Comparison of ENCODE assay signal across 8 mouse cellular contexts in the genomic region with DNA sequence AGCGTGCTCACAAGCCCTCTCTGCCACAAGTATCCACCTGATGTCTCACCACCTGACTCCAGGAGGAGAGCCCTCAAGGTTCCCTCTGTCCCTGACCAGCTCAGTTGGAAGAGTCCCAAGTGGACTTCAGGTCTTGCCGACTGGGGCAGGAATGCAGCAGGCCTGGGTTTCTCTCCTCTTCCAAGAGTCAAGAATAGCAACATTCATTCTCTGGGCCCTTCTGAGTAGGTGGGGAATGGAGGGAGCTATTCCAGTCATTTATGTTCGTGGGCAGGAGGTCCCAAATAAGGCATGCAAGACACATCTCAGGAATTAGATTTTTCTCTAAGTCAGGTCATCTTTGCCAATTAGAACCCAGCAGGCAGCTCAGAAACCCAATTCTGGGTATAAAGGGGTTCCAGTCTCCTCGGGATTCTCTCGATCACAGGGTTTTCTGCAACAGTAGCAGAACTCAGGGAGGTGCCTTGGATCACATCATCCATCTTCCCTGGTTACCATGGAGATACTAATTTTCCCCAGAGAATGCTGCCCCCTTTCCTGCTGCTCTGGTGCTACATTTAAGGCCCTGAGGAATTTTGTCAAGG. TPM values are rescaled to one million over a fixed set of nuclear protein-coding genes. Genes with fewer than 3 reads are reported as not detected.
DNase-seq lines count a peak whose midpoint lies in the region; ATAC-seq lines count a peak whose summit lies in the region.

No protein-coding gene starts in this region.

- H3K9ac ChIP-seq in kidney, embryonic 16.5 days (replicated peaks; ENCODE audit: low read length): no peak overlapping the region
- no peak overlapping the region for H3K9ac ChIP-seq in hindbrain, embryonic 15.5 days

- no peak for ATAC-seq in kidney, embryonic 16.5 days (ENCODE audit: low FRiP score, low TSS enrichment)
- ATAC-seq in hindbrain, embryonic 15.5 days (ENCODE audit: low FRiP score, low read depth): no peak

- no peak overlapping the region for H3K4me2 ChIP-seq in kidney, embryonic 16.5 days (replicated peaks; ENCODE audit: low read depth, low read length)
- no peak overlapping the region for H3K4me2 ChIP-seq in hindbrain, embryonic 15.5 days

- peak; percentile 63 for DNase-seq in kidney, adult 18-20 months
- peak; percentile 43 to 69 for DNase-seq in frontal cortex, postnatal 36 days (ENCODE audit: low spot score in 2 of 2)
- DNase-seq in lung, postnatal 14 days: peak; percentile 60
- DNase-seq in spleen, postnatal 36 days (ENCODE audit: low spot score in 2 of 2): no peak
- no peak for DNase-seq in embryonic facial prominence, embryonic 10.5 days (ENCODE audit: low spot score)
- no peak for DNase-seq in cerebellum, postnatal 4 days (ENCODE audit: low spot score in 2 of 2)

- H3K36me3 ChIP-seq in kidney, embryonic 16.5 days (ENCODE audit: insufficient read depth, low read length): no peaks in the 10 kb centered on the region
- no peaks in the 10 kb centered on the region for H3K36me3 ChIP-seq in hindbrain, embryonic 15.5 days
- no peaks in the 10 kb centered on the region for H3K36me3 ChIP-seq in embryonic facial prominence, embryonic 10.5 days (replicated peaks)

- WGBS in kidney, embryonic 16.5 days: 37% methylated on average over 5 of the region's 5 CpGs
- 11% methylated on average over 5 of the region's 5 CpGs for WGBS in hindbrain, embryonic 15.5 days
- WGBS in embryonic facial prominence, embryonic 10.5 days: 47% methylated on average over 5 of the region's 5 CpGs

- no peak overlapping the region for H3K4me3 ChIP-seq in kidney, embryonic 16.5 days (ENCODE audit: low read length)
- H3K4me3 ChIP-seq in hindbrain, embryonic 15.5 days: no peak overlapping the region
- H3K4me3 ChIP-seq in embryonic facial prominence, embryonic 10.5 days: no peak overlapping the region

- H3K4me1 ChIP-seq in kidney, embryonic 16.5 days (ENCODE audit: insufficient read depth, low read length): no peaks in the 10 kb centered on the region
- peaks cover 8% of the 10 kb centered on the region; the same call in 1 of the 2 replicates for H3K4me1 ChIP-seq in hindbrain, embryonic 15.5 days (replicated peaks)
- peaks cover 7% of the 10 kb centered on the region for H3K4me1 ChIP-seq in embryonic facial prominence, embryonic 10.5 days

- H3K9me3 ChIP-seq in kidney, embryonic 16.5 days (ENCODE audit: low read length): no peaks in the 10 kb centered on the region
- H3K9me3 ChIP-seq in hindbrain, embryonic 15.5 days: no peaks in the 10 kb centered on the region
- H3K9me3 ChIP-seq in embryonic facial prominence, embryonic 10.5 days: no peaks in the 10 kb centered on the region

- no peak overlapping the region for H3K27ac ChIP-seq in kidney, embryonic 16.5 days (ENCODE audit: low read length)
- peak overlapping the region; percentile 6 for H3K27ac ChIP-seq in hindbrain, embryonic 15.5 days (replicated peaks)
- no peak overlapping the region for H3K27ac ChIP-seq in embryonic facial prominence, embryonic 10.5 days (replicated peaks)

- no peaks in the 10 kb centered on the region for H3K27me3 ChIP-seq in kidney, embryonic 16.5 days (ENCODE audit: insufficient read depth, low read length)
- H3K27me3 ChIP-seq in hindbrain, embryonic 15.5 days: no peaks in the 10 kb centered on the region
- H3K27me3 ChIP-seq in embryonic facial prominence, embryonic 10.5 days (replicated peaks; ENCODE audit: low read depth, poor library complexity, severe bottlenecking): no peaks in the 10 kb centered on the region

RNA-seq across cellular contexts. Expression of gene Eif1, which starts 7.5 kb away (rescaled TPM):
- 1,403 and 1,568 TPM in 2 replicates for polyA plus RNA-seq in kidney, embryonic 16.5 days (2015; fragmentation: Nextera tagmentation; extraction: Ambion mirVana)
- 1,215 and 1,231 TPM in 2 replicates for polyA plus RNA-seq in hindbrain, embryonic 15.5 days (2015; fragmentation: Nextera tagmentation; extraction: Ambion mirVana)
- polyA plus RNA-seq in embryonic facial prominence, embryonic 10.5 days (2016; fragmentation: Nextera tagmentation; extraction: Ambion mirVana): 1,675 and 1,681 TPM in 2 replicates

RNA-seq across cellular contexts. Expression of gene Gast, which starts 22.0 kb away (rescaled TPM):
- not detected in 2 replicates for polyA plus RNA-seq in kidney, embryonic 16.5 days (2015; fragmentation: Nextera tagmentation; extraction: Ambion mirVana)
- 0.38 TPM in 1 of 2 replicates, not detected in the other for polyA plus RNA-seq in hindbrain, embryonic 15.5 days (2015; fragmentation: Nextera tagmentation; extraction: Ambion mirVana)
- polyA plus RNA-seq in embryonic facial prominence, embryonic 10.5 days (2016; fragmentation: Nextera tagmentation; extraction: Ambion mirVana): 0.37 TPM in 1 of 2 replicates, not detected in the other

RNA-seq across cellular contexts. Expression of gene Krt42, which starts 42.5 kb away (rescaled TPM):
- not detected in 2 replicates for polyA plus RNA-seq in kidney, embryonic 16.5 days (2015; fragmentation: Nextera tagmentation; extraction: Ambion mirVana)
- not detected in 2 replicates for polyA plus RNA-seq in hindbrain, embryonic 15.5 days (2015; fragmentation: Nextera tagmentation; extraction: Ambion mirVana)
- not detected in 2 replicates for polyA plus RNA-seq in embryonic facial prominence, embryonic 10.5 days (2016; fragmentation: Nextera tagmentation; extraction: Ambion mirVana)

RNA-seq across cellular contexts. Expression of gene Hap1, which starts 43.7 kb away (rescaled TPM):
- polyA plus RNA-seq in kidney, embryonic 16.5 days (2015; fragmentation: Nextera tagmentation; extraction: Ambion mirVana): 15.5 and 18.6 TPM in 2 replicates
- polyA plus RNA-seq in hindbrain, embryonic 15.5 days (2015; fragmentation: Nextera tagmentation; extraction: Ambion mirVana): 253 and 256 TPM in 2 replicates
- polyA plus RNA-seq in embryonic facial prominence, embryonic 10.5 days (2016; fragmentation: Nextera tagmentation; extraction: Ambion mirVana): 14.0 and 14.2 TPM in 2 replicates

RNA-seq across cellular contexts. Expression of gene Krt17, which starts 51.4 kb away (rescaled TPM):
- polyA plus RNA-seq in kidney, embryonic 16.5 days (2015; fragmentation: Nextera tagmentation; extraction: Ambion mirVana): 0.30 and 0.32 TPM in 2 replicates
- polyA plus RNA-seq in hindbrain, embryonic 15.5 days (2015; fragmentation: Nextera tagmentation; extraction: Ambion mirVana): 0.18 and 0.39 TPM in 2 replicates
- 0.28 and 0.67 TPM in 2 replicates for polyA plus RNA-seq in embryonic facial prominence, embryonic 10.5 days (2016; fragmentation: Nextera tagmentation; extraction: Ambion mirVana)

Comparison
In these comparisons a context has a peak if more than half of its experiments do, and no peak if none do; other contexts are left out.
1. DNase-seq: peak in kidney, adult 18-20 months (single experiment), frontal cortex, postnatal 36 days (2 of 2) and lung, postnatal 14 days (single experiment); none in spleen, postnatal 36 days (0 of 2), embryonic facial prominence, embryonic 10.5 days (single experiment) and cerebellum, postnatal 4 days (0 of 2).